Mouse (Mus musculus): ENCODE measurements around the gene Eya4. TPM values are rescaled to one million over a fixed set of nuclear protein-coding genes. Genes with fewer than 3 reads are reported as not detected.

The Eya4 gene
- polyA plus RNA-seq, 1 experiment: 0.04 TPM

DNA sequence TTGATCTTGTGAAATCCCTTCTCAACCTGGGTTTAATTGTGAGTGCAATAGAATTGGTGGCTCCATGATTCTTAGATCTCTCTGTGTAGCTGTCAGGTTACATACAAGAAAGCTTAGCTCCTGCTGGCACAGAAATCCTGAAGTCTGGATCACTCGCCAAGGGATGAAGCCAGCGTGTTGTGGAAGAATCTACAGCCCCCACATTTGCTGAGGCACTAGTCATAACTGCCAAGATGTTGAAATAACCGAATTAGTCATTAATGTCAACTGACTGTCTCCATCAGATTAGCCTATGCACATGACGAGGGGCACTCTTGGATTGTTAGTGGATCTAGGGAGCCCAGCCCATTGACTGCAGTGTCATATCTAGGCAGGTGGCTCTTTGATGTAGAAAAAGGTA, 146.7 kb downstream of the Eya4 start:
- no peak overlapping the region for H3K4me3 ChIP-seq (ENCODE audit: extremely low read depth, insufficient read depth, insufficient read length)
- H3K27ac ChIP-seq (ENCODE audit: insufficient read depth, low read length): no peak overlapping the region
- no peaks in the 10 kb centered on the region for H3K4me1 ChIP-seq (ENCODE audit: control insufficient read depth, insufficient read depth, insufficient read length)
- no peaks in the 10 kb centered on the region for H3K27me3 ChIP-seq (ENCODE audit: control insufficient read depth, insufficient read depth, low read length)
- no peaks in the 10 kb centered on the region for H3K36me3 ChIP-seq (ENCODE audit: control insufficient read depth, insufficient read depth, low read length)
- WGBS: 76% methylated on average over 4 of the region's 4 CpGs
- TF ChIP-seq CTCF (IDR thresholded peaks at IDR 0.05; ENCODE audit: extremely low read depth, insufficient read depth, insufficient read length, insufficient replicate concordance) (no peak), POLR2A (IDR thresholded peaks at IDR 0.05; ENCODE audit: low read depth, low read length) (no peak)
- no peak for DNase-seq (ENCODE audit: low read depth in 1 of 2, low spot score in 2 of 2)

DNA sequence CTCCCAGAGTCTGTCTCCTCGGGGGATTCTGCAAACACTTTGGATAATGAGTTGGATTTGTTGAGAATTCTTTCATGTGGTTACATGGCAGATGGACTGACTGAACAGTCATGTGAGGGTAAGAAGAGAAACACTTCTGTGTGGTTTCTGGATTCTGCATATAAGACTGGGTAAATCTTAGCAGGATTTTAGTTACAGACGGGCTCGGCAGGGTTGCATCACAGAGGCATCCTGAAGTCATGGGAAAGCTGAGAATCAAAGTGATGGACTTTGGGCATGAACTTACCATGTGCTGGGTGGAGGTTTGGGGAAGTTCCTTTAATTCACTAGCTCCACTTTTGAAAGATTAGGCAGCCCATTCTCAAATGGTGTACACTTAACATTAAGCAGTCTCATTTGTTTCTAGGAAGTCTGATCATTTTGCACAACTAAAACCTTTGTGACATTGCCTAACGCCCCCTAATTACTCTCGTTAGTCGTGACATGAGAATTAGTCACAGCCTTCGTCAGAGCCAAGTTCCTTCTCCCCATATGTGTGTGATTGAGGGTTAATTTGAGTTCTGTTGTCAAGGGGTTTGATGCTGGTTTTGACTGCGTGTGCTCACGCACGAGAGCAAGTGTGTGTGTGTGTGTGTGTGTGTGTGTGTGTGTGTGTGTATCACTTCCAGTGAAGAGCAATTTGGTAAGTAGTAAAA, 147.3 kb downstream of the Eya4 start:
- no peak overlapping the region for H3K4me3 ChIP-seq (ENCODE audit: extremely low read depth, insufficient read depth, insufficient read length)
- H3K4me1 ChIP-seq (ENCODE audit: control insufficient read depth, insufficient read depth, insufficient read length): no peaks in the 10 kb centered on the region
- TF ChIP-seq CTCF (IDR thresholded peaks at IDR 0.05; ENCODE audit: extremely low read depth, insufficient read depth, insufficient read length, insufficient replicate concordance) (no peak), POLR2A (IDR thresholded peaks at IDR 0.05; ENCODE audit: low read depth, low read length) (no peak)
- H3K27ac ChIP-seq (ENCODE audit: insufficient read depth, low read length): no peak overlapping the region
- H3K27me3 ChIP-seq (ENCODE audit: control insufficient read depth, insufficient read depth, low read length): no peaks in the 10 kb centered on the region
- no peaks in the 10 kb centered on the region for H3K36me3 ChIP-seq (ENCODE audit: control insufficient read depth, insufficient read depth, low read length)
- DNase-seq (ENCODE audit: low read depth in 1 of 2, low spot score in 2 of 2): no peak
- WGBS: 82% methylated on average over 10 of the region's 10 CpGs

DNA sequence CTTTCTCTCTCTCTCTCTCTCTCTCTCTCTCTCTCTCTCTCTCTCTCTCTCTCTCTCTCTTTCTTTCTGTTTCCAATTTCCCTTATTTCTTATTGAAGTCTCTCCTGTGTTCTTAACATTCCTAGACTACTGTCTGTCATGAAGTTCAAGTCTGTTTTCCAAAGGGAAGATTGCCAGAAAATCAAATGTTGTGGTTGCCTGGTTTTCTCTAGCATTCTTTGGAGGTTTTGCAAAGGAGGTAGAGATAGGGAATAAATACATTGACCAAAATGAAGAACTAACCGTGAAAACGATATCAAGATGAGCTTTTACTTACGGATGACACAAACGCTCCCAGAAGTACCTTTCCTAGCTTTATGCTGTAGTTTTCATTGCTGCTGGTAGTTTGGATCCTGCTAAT, 148.0 kb downstream of the Eya4 start:
- no peaks in the 10 kb centered on the region for H3K4me1 ChIP-seq (ENCODE audit: control insufficient read depth, insufficient read depth, insufficient read length)
- H3K36me3 ChIP-seq (ENCODE audit: control insufficient read depth, insufficient read depth, low read length): no peaks in the 10 kb centered on the region
- TF ChIP-seq POLR2A (IDR thresholded peaks at IDR 0.05; ENCODE audit: low read depth, low read length) (no peak), CTCF (IDR thresholded peaks at IDR 0.05; ENCODE audit: extremely low read depth, insufficient read depth, insufficient read length, insufficient replicate concordance) (no peak)
- H3K27me3 ChIP-seq (ENCODE audit: control insufficient read depth, insufficient read depth, low read length): no peaks in the 10 kb centered on the region
- H3K4me3 ChIP-seq (ENCODE audit: extremely low read depth, insufficient read depth, insufficient read length): no peak overlapping the region
- WGBS: 92% methylated on average over 4 of the region's 4 CpGs
- H3K27ac ChIP-seq (ENCODE audit: insufficient read depth, low read length): no peak overlapping the region
- DNase-seq (ENCODE audit: low read depth in 1 of 2, low spot score in 2 of 2): no peak

DNA sequence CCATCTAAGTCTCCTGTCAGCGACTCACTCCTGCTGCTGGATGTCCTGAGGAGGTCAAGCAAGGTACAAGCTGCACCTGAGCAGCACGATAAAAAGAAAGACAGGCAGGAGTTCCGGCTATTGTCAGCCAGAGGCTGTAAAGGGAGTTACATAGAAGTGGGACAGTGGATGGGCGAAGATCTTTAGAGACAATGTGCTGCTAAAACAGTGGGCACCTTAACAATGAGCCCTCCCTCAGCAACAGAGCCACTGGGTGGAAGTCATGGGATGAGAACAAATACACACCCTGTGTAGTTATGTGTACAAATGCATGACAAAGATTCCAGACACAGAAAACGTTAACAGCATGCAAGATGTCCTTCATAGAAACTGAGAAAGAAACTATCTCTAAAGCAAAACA, 152.3 kb downstream of the Eya4 start:
- H3K4me3 ChIP-seq (ENCODE audit: extremely low read depth, insufficient read depth, insufficient read length): no peak overlapping the region
- H3K27ac ChIP-seq (ENCODE audit: insufficient read depth, low read length): no peak overlapping the region
- WGBS: 77% methylated on average over 5 of the region's 5 CpGs
- no peaks in the 10 kb centered on the region for H3K27me3 ChIP-seq (ENCODE audit: control insufficient read depth, insufficient read depth, low read length)
- no peak for TF ChIP-seq CTCF (IDR thresholded peaks at IDR 0.05; ENCODE audit: extremely low read depth, insufficient read depth, insufficient read length, insufficient replicate concordance)
- no peak for TF ChIP-seq POLR2A (IDR thresholded peaks at IDR 0.05; ENCODE audit: low read depth, low read length)
- DNase-seq (ENCODE audit: low read depth in 1 of 2, low spot score in 2 of 2): no peak
- no peaks in the 10 kb centered on the region for H3K4me1 ChIP-seq (ENCODE audit: control insufficient read depth, insufficient read depth, insufficient read length)
- H3K36me3 ChIP-seq (ENCODE audit: control insufficient read depth, insufficient read depth, low read length): no peaks in the 10 kb centered on the region

DNA sequence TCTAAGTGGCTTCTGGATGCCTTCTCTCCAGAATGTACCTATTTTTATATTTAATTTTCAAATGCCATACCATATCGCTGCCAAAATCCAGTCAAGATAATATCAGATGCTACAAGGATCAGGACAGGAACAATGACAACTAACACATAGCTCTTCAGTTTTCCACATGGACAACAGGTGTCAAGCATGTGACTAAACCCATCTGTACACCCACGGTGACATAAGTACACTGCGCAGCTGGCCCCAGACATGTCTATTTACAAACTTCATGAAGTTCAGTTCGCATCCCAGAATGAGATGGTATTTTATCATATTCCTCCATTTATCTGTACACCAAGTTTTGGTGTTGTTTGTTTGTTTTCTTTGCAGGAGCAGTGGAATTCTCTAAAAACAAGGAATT, 154.2 kb downstream of the Eya4 start:
- no peak overlapping the region for H3K27ac ChIP-seq (ENCODE audit: insufficient read depth, low read length)
- no peak for TF ChIP-seq POLR2A (IDR thresholded peaks at IDR 0.05; ENCODE audit: low read depth, low read length)
- TF ChIP-seq CTCF (IDR thresholded peaks at IDR 0.05; ENCODE audit: extremely low read depth, insufficient read depth, insufficient read length, insufficient replicate concordance): no peak
- H3K36me3 ChIP-seq (ENCODE audit: control insufficient read depth, insufficient read depth, low read length): no peaks in the 10 kb centered on the region
- no peaks in the 10 kb centered on the region for H3K4me1 ChIP-seq (ENCODE audit: control insufficient read depth, insufficient read depth, insufficient read length)
- WGBS: 90% methylated on average over 4 of the region's 4 CpGs
- no peaks in the 10 kb centered on the region for H3K27me3 ChIP-seq (ENCODE audit: control insufficient read depth, insufficient read depth, low read length)
- no peak for DNase-seq (ENCODE audit: low read depth in 1 of 2, low spot score in 2 of 2)
- no peak overlapping the region for H3K4me3 ChIP-seq (ENCODE audit: extremely low read depth, insufficient read depth, insufficient read length)

DNA sequence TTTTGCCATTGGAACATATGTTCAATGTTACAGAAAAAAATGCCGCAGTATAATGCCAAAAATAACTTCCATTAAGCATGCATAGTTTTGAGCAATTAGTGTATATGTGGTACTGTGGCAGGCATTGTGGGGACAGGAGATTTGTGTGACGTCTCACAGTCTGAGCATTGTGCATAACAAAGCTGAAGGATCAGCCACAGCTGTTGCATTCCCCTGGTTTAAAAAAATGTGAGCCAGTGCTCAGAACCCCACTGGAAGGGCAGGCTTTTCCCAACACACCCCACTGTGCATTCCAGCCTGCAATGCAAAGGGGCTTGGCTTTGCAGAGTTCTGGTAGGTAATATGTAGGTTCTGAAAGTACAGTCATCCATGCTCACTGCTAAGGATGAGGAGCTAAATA, 155.2 kb downstream of the Eya4 start:
- DNase-seq (ENCODE audit: low read depth in 1 of 2, low spot score in 2 of 2): no peak
- WGBS: 86% methylated on average over 2 of the region's 2 CpGs
- no peaks in the 10 kb centered on the region for H3K36me3 ChIP-seq (ENCODE audit: control insufficient read depth, insufficient read depth, low read length)

DNA sequence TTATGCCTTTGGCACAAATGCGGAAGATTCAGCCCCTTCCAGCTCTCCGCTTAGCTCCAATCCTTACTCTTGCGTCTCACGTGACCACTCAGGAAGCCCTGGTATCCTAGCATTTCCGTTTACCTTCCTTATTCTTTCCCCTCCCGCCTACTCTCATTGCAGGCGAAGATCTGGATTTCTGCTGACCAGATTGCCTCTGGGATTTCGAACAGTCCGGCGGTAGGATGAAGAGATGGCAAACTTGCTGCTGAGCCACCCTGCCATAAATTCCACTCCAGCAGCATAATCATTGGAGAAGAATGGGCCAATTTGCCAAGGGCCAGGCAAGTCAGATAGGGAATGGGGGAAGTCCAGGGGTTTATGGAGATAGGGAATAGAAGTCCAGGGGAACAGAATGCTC, 160.8 kb downstream of the Eya4 start:
- no peak overlapping the region for H3K27ac ChIP-seq (ENCODE audit: insufficient read depth, low read length)
- no peak overlapping the region for H3K4me3 ChIP-seq (ENCODE audit: extremely low read depth, insufficient read depth, insufficient read length)
- H3K27me3 ChIP-seq (ENCODE audit: control insufficient read depth, insufficient read depth, low read length): no peaks in the 10 kb centered on the region
- H3K4me1 ChIP-seq (ENCODE audit: control insufficient read depth, insufficient read depth, insufficient read length): no peaks in the 10 kb centered on the region
- H3K36me3 ChIP-seq (ENCODE audit: control insufficient read depth, insufficient read depth, low read length): no peaks in the 10 kb centered on the region
- TF ChIP-seq CTCF (IDR thresholded peaks at IDR 0.05; ENCODE audit: extremely low read depth, insufficient read depth, insufficient read length, insufficient replicate concordance): no peak
- no peak for TF ChIP-seq POLR2A (IDR thresholded peaks at IDR 0.05; ENCODE audit: low read depth, low read length)
- DNase-seq (ENCODE audit: low read depth in 1 of 2, low spot score in 2 of 2): no peak
- WGBS: 77% methylated on average over 10 of the region's 10 CpGs

More for the DNA sequence above, 155.2 kb downstream of the Eya4 start:
- Histone ChIP-seq H3K4me1 (ENCODE audit: control insufficient read depth, insufficient read depth, insufficient read length) (no peaks in the 10 kb centered on the region), H3K27me3 (ENCODE audit: control insufficient read depth, insufficient read depth, low read length) (no peaks in the 10 kb centered on the region), H3K27ac (ENCODE audit: insufficient read depth, low read length) (no peak overlapping the region), H3K4me3 (ENCODE audit: extremely low read depth, insufficient read depth, insufficient read length) (no peak overlapping the region)
- TF ChIP-seq CTCF (IDR thresholded peaks at IDR 0.05; ENCODE audit: extremely low read depth, insufficient read depth, insufficient read length, insufficient replicate concordance) (no peak), POLR2A (IDR thresholded peaks at IDR 0.05; ENCODE audit: low read depth, low read length) (no peak)

Data from spleen, adult 2 months (tissue).